9 mouse cellular contexts compared by ENCODE assay signal in genomic region chr3:104994415-104994841, GRCm38 (mm10). TPM values are rescaled to one million over a fixed set of nuclear protein-coding genes. Genes with fewer than 3 reads are reported as not detected.
DNase-seq lines count a peak whose midpoint lies in the region; ATAC-seq lines count a peak whose summit lies in the region.
"Had no signal": no experiment of that assay in that cellular context is flagged by ENCODE, and none has a peak within 500 bp of the region (broad histone marks: within the 10 kb centered on the region; RNA-seq: fewer than 3 reads in every experiment).

No protein-coding gene starts in this region.

- H3K9ac ChIP-seq in kidney, embryonic 16.5 days (replicated peaks; ENCODE audit: low read length), result no peak overlapping the region
- H3K9ac ChIP-seq in embryonic facial prominence, embryonic 13.5 days, result no peak overlapping the region
- no peak overlapping the region for H3K9ac ChIP-seq in intestine, embryonic 14.5 days (ENCODE audit: low read length)
- H3K9ac ChIP-seq in neural tube, embryonic 13.5 days, result peak overlapping the region; percentile 43; the same call in 1 of the 2 replicates

- H3K4me1 ChIP-seq in kidney, embryonic 16.5 days (ENCODE audit: insufficient read depth, low read length), result peaks cover 26% of the 10 kb centered on the region
- peaks cover 34% of the 10 kb centered on the region for H3K4me1 ChIP-seq in embryonic facial prominence, embryonic 13.5 days
- H3K4me1 ChIP-seq in intestine, embryonic 14.5 days (replicated peaks; ENCODE audit: control insufficient read depth, insufficient read depth, low read length), result peaks cover 10% of the 10 kb centered on the region; the same call in 1 of the 2 replicates
- H3K4me1 ChIP-seq in neural tube, embryonic 13.5 days (replicated peaks), result peaks cover 36% of the 10 kb centered on the region

- H3K4me2 ChIP-seq in kidney, embryonic 16.5 days (replicated peaks; ENCODE audit: low read depth, low read length), result no peak overlapping the region
- 0 out of 2 replicates have a peak overlapping the region, but pooled peaks have one; percentile 7 for H3K4me2 ChIP-seq in embryonic facial prominence, embryonic 13.5 days
- H3K4me2 ChIP-seq in intestine, embryonic 14.5 days (ENCODE audit: low read length), result no peak overlapping the region
- peak overlapping the region; percentile 9; the same call in 1 of the 2 replicates for H3K4me2 ChIP-seq in neural tube, embryonic 13.5 days

- no peak overlapping the region for H3K4me3 ChIP-seq in kidney, embryonic 16.5 days (ENCODE audit: low read length)
- H3K4me3 ChIP-seq in embryonic facial prominence, embryonic 13.5 days, result no peak overlapping the region
- H3K4me3 ChIP-seq in intestine, embryonic 14.5 days (ENCODE audit: low read depth, low read length), result no peak overlapping the region
- H3K4me3 ChIP-seq in neural tube, embryonic 13.5 days, result no peak overlapping the region
- H3K4me3 ChIP-seq: megakaryocyte, embryonic 14.5 days had no signal

- no peaks in the 10 kb centered on the region for H3K9me3 ChIP-seq in kidney, embryonic 16.5 days (ENCODE audit: low read length)
- H3K9me3 ChIP-seq in embryonic facial prominence, embryonic 13.5 days, result no peaks in the 10 kb centered on the region
- no peaks in the 10 kb centered on the region for H3K9me3 ChIP-seq in intestine, embryonic 14.5 days (ENCODE audit: control insufficient read depth, low read length)
- no peaks in the 10 kb centered on the region for H3K9me3 ChIP-seq in neural tube, embryonic 13.5 days
- H3K9me3 ChIP-seq: megakaryocyte, embryonic 14.5 days had no signal

- 41% methylated on average over 3 of the region's 3 CpGs for WGBS in kidney, embryonic 16.5 days
- whole genome bisulfite sequencing in embryonic facial prominence, embryonic 13.5 days, result 35% methylated on average over 3 of the region's 3 CpGs
- WGBS in intestine, embryonic 14.5 days, result 29% methylated on average over 3 of the region's 3 CpGs
- WGBS in neural tube, embryonic 13.5 days, result 55% methylated on average over 3 of the region's 3 CpGs

- peak overlapping the region; percentile 61 for H3K27ac ChIP-seq in kidney, embryonic 16.5 days (ENCODE audit: low read length)
- H3K27ac ChIP-seq in embryonic facial prominence, embryonic 13.5 days, result peak overlapping the region; percentile 79
- peak overlapping the region; percentile 18; the same call in 1 of the 2 replicates for H3K27ac ChIP-seq in intestine, embryonic 14.5 days (ENCODE audit: low read depth)
- H3K27ac ChIP-seq in neural tube, embryonic 13.5 days (replicated peaks), result peak overlapping the region; percentile 86

- no peaks in the 10 kb centered on the region for H3K27me3 ChIP-seq in kidney, embryonic 16.5 days (ENCODE audit: insufficient read depth, low read length)
- H3K27me3 ChIP-seq in embryonic facial prominence, embryonic 13.5 days, result no peaks in the 10 kb centered on the region
- H3K27me3 ChIP-seq in intestine, embryonic 14.5 days (replicated peaks; ENCODE audit: control insufficient read depth, insufficient read depth, low read length), result no peaks in the 10 kb centered on the region
- no peaks in the 10 kb centered on the region for H3K27me3 ChIP-seq in neural tube, embryonic 13.5 days

- H3K36me3 ChIP-seq in kidney, embryonic 16.5 days (ENCODE audit: insufficient read depth, low read length), result no peaks in the 10 kb centered on the region
- H3K36me3 ChIP-seq in embryonic facial prominence, embryonic 13.5 days, result no peaks in the 10 kb centered on the region
- H3K36me3 ChIP-seq in intestine, embryonic 14.5 days (ENCODE audit: control insufficient read depth, insufficient read depth, low read length), result no peaks in the 10 kb centered on the region
- 0 out of 2 replicates have a peak, but pooled peaks cover under 1% of the 10 kb centered on the region for H3K36me3 ChIP-seq in neural tube, embryonic 13.5 days

- no peak for DNase-seq in kidney, adult 9 months
- DNase-seq in intestine, embryonic 14.5 days (ENCODE audit: low spot score), result no peak
- no peak for DNase-seq in thymus, postnatal 14 days
- no peak for DNase-seq in layer of hippocampus, postnatal 10 days (ENCODE audit: low spot score in 2 of 2)
- no peak for DNase-seq in spleen, postnatal 10 days (ENCODE audit: low spot score in 2 of 2)

- peak; percentile 13; the same call in 1 of the 2 replicates for ATAC-seq in kidney, embryonic 16.5 days (ENCODE audit: low FRiP score, low TSS enrichment)
- no peak for ATAC-seq in embryonic facial prominence, embryonic 13.5 days (ENCODE audit: insufficient number of reproducible peaks, insufficient read depth, low FRiP score, low TSS enrichment, low read depth)
- ATAC-seq in intestine, embryonic 14.5 days (replicated peaks; ENCODE audit: low FRiP score, low TSS enrichment, low read depth), result 0 out of 2 replicates have a peak, but pooled peaks have one; percentile 8
- ATAC-seq in neural tube, embryonic 13.5 days (ENCODE audit: low read depth), result peak; percentile 6; the same call in 1 of the 2 replicates

RNA-seq across cellular contexts. Expression of gene Wnt2b, which starts 32.7 kb away (rescaled TPM):
- 0.54 and 0.80 TPM in 2 replicates for polyA plus RNA-seq in kidney, embryonic 16.5 days (2015; fragmentation: Nextera tagmentation; extraction: Ambion mirVana)
- polyA plus RNA-seq in embryonic facial prominence, embryonic 13.5 days (2015; fragmentation: Nextera tagmentation; extraction: Ambion mirVana), result 1.3 and 1.8 TPM in 2 replicates
- 1.9 and 2.8 TPM in 2 replicates for polyA plus RNA-seq in intestine, embryonic 14.5 days (2014; fragmentation: Nextera tagmentation; extraction: Ambion mirVana)
- 0.47 and 0.80 TPM in 2 replicates for polyA plus RNA-seq in neural tube, embryonic 13.5 days (2015; fragmentation: Nextera tagmentation; extraction: Ambion mirVana)
- under 1 TPM; 0.74 to 0.89 TPM for total RNA-seq in layer of hippocampus, postnatal 10 days (2021)

RNA-seq across cellular contexts. Expression of gene Cttnbp2nl, which starts 58.5 kb away (rescaled TPM):
- 28.6 and 29.3 TPM in 2 replicates for polyA plus RNA-seq in kidney, embryonic 16.5 days (2015; fragmentation: Nextera tagmentation; extraction: Ambion mirVana)
- 40.4 and 40.5 TPM in 2 replicates for polyA plus RNA-seq in embryonic facial prominence, embryonic 13.5 days (2015; fragmentation: Nextera tagmentation; extraction: Ambion mirVana)
- 23.6 and 31.1 TPM in 2 replicates for polyA plus RNA-seq in intestine, embryonic 14.5 days (2014; fragmentation: Nextera tagmentation; extraction: Ambion mirVana)
- polyA plus RNA-seq in neural tube, embryonic 13.5 days (2015; fragmentation: Nextera tagmentation; extraction: Ambion mirVana), result 52.8 and 59.4 TPM in 2 replicates
- total RNA-seq in layer of hippocampus, postnatal 10 days (2021), result 10 to 100 TPM; 38.0 to 46.6 TPM

Comparison
In these comparisons a context has a peak if more than half of its experiments do, and no peak if none do; other contexts are left out.
1. H3K27ac ChIP-seq: peak in every context shown above with its lines; median percentile 86 in neural tube, embryonic 13.5 days; 79 in embryonic facial prominence, embryonic 13.5 days; 61 in kidney, embryonic 16.5 days; 18 in intestine, embryonic 14.5 days.
2. H3K4me2 ChIP-seq: peak in embryonic facial prominence, embryonic 13.5 days (single experiment) and neural tube, embryonic 13.5 days (single experiment); none in kidney, embryonic 16.5 days (single experiment) and intestine, embryonic 14.5 days (single experiment).